Mouse (Mus musculus) lung, embryonic 14.5 days (tissue): ENCODE data around the gene Cdh1. TPM values are rescaled to one million over a fixed set of nuclear protein-coding genes. Genes with fewer than 3 reads are reported as not detected.
"Not testable (repeated sequence)": the region's sequence is repeated elsewhere in the genome, so short reads cannot be mapped to it uniquely, and the experiment has no call there.

ENCODE experiments used
- ATAC-seq: fragments of 200-750 bp; cut with Nextera tagmentation; 2 replicates; pipeline ENCODE4 v1.8.0; 2017; ENCODE audit warnings: mild to moderate bottlenecking, moderate TSS enrichment, moderate library complexity; ENCODE audit not compliant: insufficient read depth
- DNase-seq: peaks from one replicate; pipeline ENCODE4 v3.0.0-alpha.2; 2015
- H3K27ac ChIP-seq: fragments of 300-500 bp; sonication (generic); 2 replicates; pipeline ENCODE4 v1.5.1; 2014; ENCODE audit warnings: low read depth, mild to moderate bottlenecking, moderate library complexity
- H3K27me3 ChIP-seq: fragments of 300-500 bp; sonication (generic); 2 replicates; pipeline ENCODE4 v1.6.1; 2014; ENCODE audit warnings: low read length, control low read depth; ENCODE audit not compliant: insufficient read depth
- H3K36me3 ChIP-seq: fragments of 300-500 bp; sonication (generic); 2 replicates; pipeline ENCODE4 v1.6.1; 2014; ENCODE audit warnings: control low read depth; ENCODE audit not compliant: insufficient read depth
- H3K4me1 ChIP-seq: fragments of 300-500 bp; sonication (generic); 2 replicates; pipeline ENCODE4 v1.6.1; 2014; ENCODE audit warnings: antibody characterized with exemption, control low read depth; ENCODE audit not compliant: insufficient read depth
- H3K4me2 ChIP-seq: fragments of 300-500 bp; sonication (generic); 2 replicates; pipeline ENCODE4 v1.6.1; 2014; ENCODE audit warnings: mild to moderate bottlenecking
- H3K4me3 ChIP-seq: fragments of 300-500 bp; sonication (generic); 2 replicates; pipeline ENCODE4 v1.5.1; 2014; ENCODE audit warnings: low read depth, low read length
- H3K9ac ChIP-seq: fragments of 300-500 bp; sonication (generic); 2 replicates; pipeline ENCODE4 v1.6.1; 2014
- H3K9me3 ChIP-seq: fragments of 300-500 bp; sonication (generic); 2 replicates; pipeline ENCODE4 v1.6.1; 2016; ENCODE audit warnings: low read depth, low read length, control low read depth
- CTCF ChIP-seq: IDR thresholded peaks from 2 replicates; pipeline ENCODE4 v1.5.1; 2016; ENCODE audit warnings: antibody characterized with exemption, low read depth
- WGBS: fragments of 180-500 bp; shearing (Covaris S2); extraction: QIAGEN DNeasy Blood & Tissue Kit; methylation state at CpG from one replicate; pipeline ENCODE4 v1.1.7; 2014; 5-methylcytosine and 5-hydroxymethylcytosine counted together
- polyA plus RNA-seq: library from polyadenylated mRNA; unstranded; fragments of >200 nt; fragmentation: Nextera tagmentation; extraction: Ambion mirVana; gene quantifications from 2 replicates; pipeline ENCODE4 v1.2.1, GENCODE M21; 2014

Gene Cdh1
- polyA plus RNA-seq, 1 experiment from 2014 or later = 85.3 TPM

DNA sequence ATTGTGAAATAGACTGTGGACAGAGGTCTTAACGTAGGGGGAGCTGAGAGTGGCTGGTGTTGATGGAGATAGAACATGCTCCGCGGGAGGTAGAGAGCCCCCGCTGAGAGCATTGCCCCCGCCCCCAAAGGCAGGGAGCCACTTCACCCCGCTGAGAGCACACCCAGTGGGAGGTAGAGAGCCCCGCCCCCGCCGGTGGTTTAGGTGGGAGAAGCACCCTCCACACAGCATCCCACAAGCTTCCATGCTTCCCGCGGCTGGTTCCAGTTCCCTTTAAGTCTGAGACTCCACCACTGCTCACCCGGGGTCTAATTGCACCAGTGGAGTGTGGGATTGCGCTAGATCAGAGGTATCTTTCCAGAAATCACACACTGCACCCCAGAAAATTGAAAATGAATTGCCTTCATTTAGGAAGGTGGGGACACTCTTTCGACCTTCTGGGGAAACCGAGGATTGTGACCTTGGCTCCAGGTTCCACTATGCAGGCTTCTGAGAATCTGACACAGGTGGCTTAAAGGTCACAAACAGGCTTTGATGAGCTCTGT, 3.5 kb downstream of the Cdh1 start:
- DNase-seq (no peak), ATAC-seq (no peak)
- H3K4me2 ChIP-seq = peak overlapping the region; percentile 35; the same call in 1 of the 2 replicates
- no peak overlapping the region for H3K9ac ChIP-seq
- H3K4me1 ChIP-seq = peaks cover 2% of the 10 kb centered on the region; the same call in 1 of the 2 replicates
- H3K9me3 ChIP-seq = no peaks in the 10 kb centered on the region
- H3K36me3 ChIP-seq = no peaks in the 10 kb centered on the region
- no peak for TF ChIP-seq CTCF
- WGBS = 23% methylated on average over 15 of the region's 15 CpGs
- H3K4me3 ChIP-seq = no peak overlapping the region
- H3K27ac ChIP-seq = no peak overlapping the region
- H3K27me3 ChIP-seq = peaks cover 52% of the 10 kb centered on the region

DNA sequence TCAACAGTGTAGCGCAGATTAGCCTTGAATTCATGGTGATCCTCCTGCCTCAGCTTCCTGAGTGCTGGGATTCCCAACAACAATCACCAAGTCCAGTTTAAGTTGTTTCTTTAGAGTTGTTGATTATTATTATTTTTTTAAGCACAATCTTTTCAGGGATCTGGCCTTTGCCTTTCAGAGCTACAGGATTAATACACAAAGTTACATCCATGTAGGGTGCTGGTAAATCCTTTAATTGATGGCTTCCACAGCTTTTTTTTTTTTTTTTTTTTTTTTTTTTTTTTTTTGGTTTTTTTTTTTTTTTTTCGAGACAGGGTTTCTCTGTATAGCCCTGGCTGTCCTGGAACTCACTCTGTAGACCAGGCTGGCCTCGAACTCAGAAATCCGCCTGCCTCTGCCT, 4.6 kb downstream of the Cdh1 start:
- H3K4me1 ChIP-seq, H3K9ac ChIP-seq, H3K4me2 ChIP-seq, H3K9me3 ChIP-seq, ATAC-seq, H3K27ac ChIP-seq, DNase-seq, H3K36me3 ChIP-seq, H3K4me3 ChIP-seq: not testable (repeated sequence)
- H3K27me3 ChIP-seq = peaks cover 43% of the 10 kb centered on the region
- 78% methylated on average over 4 of the region's 4 CpGs for WGBS

DNA sequence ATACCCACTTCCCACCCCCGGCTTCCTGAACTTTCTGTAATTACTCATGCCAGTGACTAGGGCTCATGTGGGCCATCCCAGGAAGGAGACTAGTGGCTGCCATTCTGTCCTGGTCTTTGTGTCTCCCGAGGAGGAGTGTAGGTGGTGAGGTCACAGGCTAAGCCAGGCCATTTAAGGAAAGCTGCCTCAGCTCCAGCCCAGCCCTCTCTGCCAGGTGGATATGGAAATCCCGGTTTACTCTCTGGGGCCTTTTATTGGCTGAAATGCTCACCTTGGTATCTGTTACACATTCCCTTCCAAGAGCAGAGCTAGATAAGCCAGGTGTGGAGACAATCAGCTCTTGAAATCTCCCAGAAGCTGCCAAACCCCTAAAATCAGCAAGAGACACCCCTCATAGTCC, 5.3 kb downstream of the Cdh1 start:
- H3K27me3 ChIP-seq = peaks cover 36% of the 10 kb centered on the region
- H3K36me3 ChIP-seq = no peaks in the 10 kb centered on the region
- H3K9me3 ChIP-seq = no peaks in the 10 kb centered on the region
- no peak overlapping the region for H3K4me2 ChIP-seq
- TF ChIP-seq CTCF = no peak
- 25% methylated on average over 3 of the region's 3 CpGs for WGBS
- DNase-seq (no peak), ATAC-seq (no peak)
- H3K27ac ChIP-seq = peak overlapping the region; percentile 55; the same call in 1 of the 2 replicates
- no peak overlapping the region for H3K4me3 ChIP-seq
- no peak overlapping the region for H3K9ac ChIP-seq
- peaks cover 5% of the 10 kb centered on the region; the same call in 1 of the 2 replicates for H3K4me1 ChIP-seq

DNA sequence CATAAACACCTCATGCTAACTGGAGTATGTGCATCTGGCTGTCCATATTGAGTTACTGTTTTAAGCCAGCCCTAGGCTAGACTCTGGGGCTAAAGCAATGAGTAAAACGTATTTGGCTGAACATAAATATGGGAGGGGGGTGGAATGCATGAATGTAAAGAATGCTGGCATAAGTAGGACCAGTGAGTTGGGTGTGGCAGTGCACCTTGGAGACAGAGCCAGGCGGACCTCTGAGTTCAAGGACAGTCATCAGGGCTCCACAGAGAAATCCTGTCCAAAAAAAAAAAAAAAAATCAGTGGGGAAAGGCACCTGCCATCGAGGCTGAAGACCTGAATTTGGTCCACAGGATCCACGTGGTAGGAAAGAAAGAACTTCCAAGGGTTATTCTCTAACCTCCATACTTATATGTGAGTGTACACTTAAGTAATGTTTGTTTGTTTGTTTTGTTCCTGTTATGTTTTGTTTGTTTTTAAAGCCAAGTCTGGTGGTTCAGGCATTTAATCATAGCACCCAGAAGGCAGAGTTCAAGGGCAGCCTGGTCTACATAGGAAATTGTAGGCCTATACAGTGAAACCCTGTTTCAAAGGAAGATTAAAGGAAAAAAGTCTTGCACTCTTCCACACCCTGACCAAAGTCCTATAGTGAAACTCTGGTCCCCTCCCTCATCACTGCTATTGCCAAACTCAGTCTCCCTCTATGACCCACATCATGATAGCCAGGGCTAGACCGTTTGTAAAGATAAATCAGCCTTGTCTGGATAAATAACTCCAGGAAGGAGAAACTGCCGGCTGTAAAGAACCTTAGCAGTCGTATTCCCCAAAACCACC, 6.1 kb downstream of the Cdh1 start:
- Histone ChIP-seq H3K9ac (no peak overlapping the region), H3K9me3 (no peaks in the 10 kb centered on the region), H3K4me3 (no peak overlapping the region), H3K36me3 (no peaks in the 10 kb centered on the region), H3K27ac (no peak overlapping the region), H3K4me2 (no peak overlapping the region), H3K4me1 (peaks cover 5% of the 10 kb centered on the region; the same call in 1 of the 2 replicates), H3K27me3 (peaks cover 28% of the 10 kb centered on the region)
- DNase-seq (no peak), ATAC-seq (no peak)
- no peak for TF ChIP-seq CTCF
- WGBS = 52% methylated on average over 7 of the region's 7 CpGs

DNA sequence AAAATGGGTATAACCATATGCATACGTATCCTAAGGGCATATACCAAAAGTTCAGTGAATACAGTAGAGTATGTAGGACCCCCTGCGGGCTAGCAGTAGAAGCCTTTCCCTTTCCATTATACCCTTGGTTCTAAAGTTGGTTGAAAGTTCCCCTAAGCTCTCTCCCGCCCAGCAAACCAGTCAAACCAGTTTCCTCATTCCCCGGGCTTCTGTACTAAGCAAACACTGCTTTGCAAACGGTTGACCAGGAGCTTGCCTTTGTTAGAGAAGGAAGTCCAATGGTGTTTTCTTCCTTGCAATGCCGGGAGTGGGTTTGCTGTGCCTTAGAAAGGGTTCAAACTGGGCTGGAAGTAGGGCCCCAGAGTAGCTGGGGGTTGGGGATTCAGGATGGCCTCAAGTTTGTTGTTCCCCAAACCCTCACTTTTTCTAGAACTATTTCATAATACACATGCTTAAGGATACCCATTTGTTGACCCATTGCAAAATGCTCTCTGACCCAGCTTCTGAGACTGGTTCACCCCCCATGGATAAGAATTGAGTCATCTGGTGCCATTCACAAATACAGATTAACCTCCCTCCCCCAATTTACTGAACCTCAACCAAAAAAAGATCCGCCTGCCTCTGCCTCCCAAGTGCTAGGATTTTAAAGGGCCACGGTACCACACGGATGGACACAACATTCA, 7.9 kb downstream of the Cdh1 start:
- peak; percentile 80 for DNase-seq
- ATAC-seq = peak; percentile 71
- Histone ChIP-seq H3K36me3 (no peaks in the 10 kb centered on the region), H3K9me3 (no peaks in the 10 kb centered on the region), H3K9ac (no peak overlapping the region), H3K27me3 (peaks cover 10% of the 10 kb centered on the region; the same call in 1 of the 2 replicates), H3K4me1 (peaks cover 5% of the 10 kb centered on the region), H3K4me3 (no peak overlapping the region), H3K4me2 (no peak overlapping the region), H3K27ac (peak overlapping the region; percentile 91)
- 57% methylated on average over 9 of the region's 9 CpGs for WGBS
- no peak for TF ChIP-seq CTCF

- peak overlapping the region; percentile 91 for H3K27ac ChIP-seq
- 57% methylated on average over 3 of the region's 3 CpGs for WGBS
- DNase-seq = no peak
- ATAC-seq = no peak
- H3K4me3 ChIP-seq = no peak overlapping the region
- 0 out of 2 replicates have a peak, but pooled peaks cover under 1% of the 10 kb centered on the region for H3K27me3 ChIP-seq
- TF ChIP-seq CTCF = no peak
- no peaks in the 10 kb centered on the region for H3K9me3 ChIP-seq
- H3K9ac ChIP-seq = no peak overlapping the region
- no peak overlapping the region for H3K4me2 ChIP-seq
- H3K36me3 ChIP-seq = no peaks in the 10 kb centered on the region
- peaks cover 11% of the 10 kb centered on the region for H3K4me1 ChIP-seq
Observed at GRCm38 (mm10) chr8:106612047-106612446, 8.9 kb downstream of the Cdh1 start.

- Histone ChIP-seq H3K27ac (no peak overlapping the region), H3K9ac (no peak overlapping the region), H3K27me3 (no peaks in the 10 kb centered on the region), H3K4me3 (no peak overlapping the region), H3K36me3 (no peaks in the 10 kb centered on the region), H3K4me1 (peaks cover 15% of the 10 kb centered on the region), H3K4me2 (no peak overlapping the region), H3K9me3 (no peaks in the 10 kb centered on the region)
- 15% methylated on average over 5 of the region's 5 CpGs for WGBS
- DNase-seq = no peak
- no peak for ATAC-seq
- no peak for TF ChIP-seq CTCF
Observed at GRCm38 (mm10) chr8:106614704-106615103, 11.6 kb downstream of the Cdh1 start.
